Mouse (Mus musculus): Measurements from ENCODE around the gene Pou5f1.
A peak's percentile ranks its signal among the peaks of the same experiment; 100 is the strongest.

The Pou5f1 gene

GRCm38 (mm10) chr17:35513886-35514285 lies 8.1 kb downstream of the Pou5f1 start:
- peak; percentile 53 to 83 for DNase-seq

- no peak for DNase-seq
Measured at GRCm38 (mm10) chr17:35514756-35515155, 8.9 kb downstream of the Pou5f1 start.

GRCm38 (mm10) chr17:35515911-35516640 lies 10.3 kb downstream of the Pou5f1 start:
- peak; percentile 51 to 56 for DNase-seq

- DNase-seq: peak; percentile 97 to 98
Measured at GRCm38 (mm10) chr17:35516652-35517500, 11.1 kb downstream of the Pou5f1 start, which contains the start of the genes Tcf19 and Cchcr1. Gene Tcf19, minus strand, starts transcription at chr17:35516824. Gene Cchcr1, plus strand, starts transcription at chr17:35517100.

- peak in 1 of 2 experiments; percentile 20 for DNase-seq
Measured at GRCm38 (mm10) chr17:35517526-35517925, 11.7 kb downstream of the Pou5f1 start.

GRCm38 (mm10) chr17:35524354-35524753 lies 18.5 kb downstream of the Pou5f1 start:
- no peak for DNase-seq

- DNase-seq: no peak
Measured at GRCm38 (mm10) chr17:35526644-35527043, 20.8 kb downstream of the Pou5f1 start.

- DNase-seq: no peak
Measured at GRCm38 (mm10) chr17:35532360-35532759, 26.5 kb downstream of the Pou5f1 start.

- no peak for DNase-seq
Measured at GRCm38 (mm10) chr17:35532901-35533300, 27.1 kb downstream of the Pou5f1 start, which contains the start of gene Psors1c2. Gene Psors1c2, plus strand, starts transcription at chr17:35533201.

- DNase-seq: peak; percentile 60 to 76
Measured at GRCm38 (mm10) chr17:35534343-35534742, 28.5 kb downstream of the Pou5f1 start.

GRCm38 (mm10) chr17:35537421-35537820 lies 31.6 kb downstream of the Pou5f1 start:
- DNase-seq: no peak

- no peak for DNase-seq
Measured at GRCm38 (mm10) chr17:35538476-35538875, 32.7 kb downstream of the Pou5f1 start.

- no peak for DNase-seq
Measured at GRCm38 (mm10) chr17:35539540-35539939, 33.7 kb downstream of the Pou5f1 start.

- DNase-seq: no peak
Measured at GRCm38 (mm10) chr17:35542761-35543411, 37.1 kb downstream of the Pou5f1 start.

GRCm38 (mm10) chr17:35543412-35543861 lies 37.6 kb downstream of the Pou5f1 start:
- DNase-seq: no peak

GRCm38 (mm10) chr17:35544001-35544400 lies 38.2 kb downstream of the Pou5f1 start:
- DNase-seq: no peak

- DNase-seq: peak in 1 of 2 experiments; percentile 66
Measured at GRCm38 (mm10) chr17:35544680-35545079, 38.9 kb downstream of the Pou5f1 start.

- no peak for DNase-seq
Measured at GRCm38 (mm10) chr17:35547465-35547864, 41.6 kb downstream of the Pou5f1 start.

GRCm38 (mm10) chr17:35548636-35549035 lies 42.8 kb downstream of the Pou5f1 start:
- DNase-seq: no peak

GRCm38 (mm10) chr17:35549437-35550142 lies 43.8 kb downstream of the Pou5f1 start:
- DNase-seq: peak; percentile 84 to 90

- no peak for DNase-seq
Measured at GRCm38 (mm10) chr17:35550143-35550494, 44.3 kb downstream of the Pou5f1 start.

- DNase-seq: no peak
Measured at GRCm38 (mm10) chr17:35550871-35551270, 45.1 kb downstream of the Pou5f1 start.
